Mouse (Mus musculus) limb, embryonic 14.5 days (tissue): ENCODE measurements around the gene Gm37240. TPM values are rescaled to one million over a fixed set of nuclear protein-coding genes. Genes with fewer than 3 reads are reported as not detected.

Source experiments
- ATAC-seq: fragments of 200-750 bp; cut with Nextera tagmentation; 2 replicates; pipeline ENCODE4 v1.8.0; 2017; ENCODE audit warnings: low read depth, moderate number of reproducible peaks, moderate TSS enrichment; ENCODE audit not compliant: low FRiP score
- DNase-seq: peaks from one replicate; pipeline ENCODE4 v3.0.0-alpha.2; 2015; ENCODE audit warnings: low spot score
- H3K27ac ChIP-seq: fragments of 300-500 bp; sonication (generic); replicated peaks from 2 replicates; pipeline ENCODE4 v1.5.1; 2014; ENCODE audit warnings: low read depth, mild to moderate bottlenecking, low read length, moderate library complexity, mixed read lengths
- H3K27me3 ChIP-seq: fragments of 300-500 bp; sonication (generic); 2 replicates; pipeline ENCODE4 v1.6.1; 2014; ENCODE audit warnings: low read length, mixed read lengths; ENCODE audit not compliant: control insufficient read depth, insufficient read depth
- H3K36me3 ChIP-seq: fragments of 300-500 bp; sonication (generic); 2 replicates; pipeline ENCODE4 v1.6.1; 2014; ENCODE audit warnings: mild to moderate bottlenecking, low read length, moderate library complexity, mixed read lengths; ENCODE audit not compliant: control insufficient read depth, insufficient read depth
- H3K4me1 ChIP-seq: fragments of 300-500 bp; sonication (generic); 2 replicates; pipeline ENCODE4 v1.6.1; 2014; ENCODE audit warnings: antibody characterized with exemption, low read length, mixed read lengths; ENCODE audit not compliant: control insufficient read depth, insufficient read depth
- H3K4me2 ChIP-seq: fragments of 300-500 bp; sonication (generic); replicated peaks from 2 replicates; pipeline ENCODE4 v1.6.1; 2014; ENCODE audit warnings: low read depth, mild to moderate bottlenecking, low read length, moderate library complexity; ENCODE audit not compliant: severe bottlenecking
- H3K4me3 ChIP-seq: fragments of 300-500 bp; sonication (generic); replicated peaks from 2 replicates; pipeline ENCODE4 v1.5.1; 2014; ENCODE audit warnings: low read length
- H3K9ac ChIP-seq: fragments of 300-500 bp; sonication (generic); 2 replicates; pipeline ENCODE4 v1.6.1; 2014; ENCODE audit warnings: mild to moderate bottlenecking, low read depth, low read length, moderate library complexity; ENCODE audit not compliant: severe bottlenecking
- H3K9me3 ChIP-seq: fragments of 300-500 bp; sonication (generic); 2 replicates; pipeline ENCODE4 v1.6.1; 2016; ENCODE audit warnings: low read length; ENCODE audit not compliant: control insufficient read depth
- POLR2A ChIP-seq: fragments of 200-500 bp; IDR thresholded peaks from 2 replicates; pipeline ENCODE4 v1.8.0; 2012; ENCODE audit warnings: inconsistent platforms, mild to moderate bottlenecking, moderate library complexity, borderline replicate concordance; ENCODE audit not compliant: insufficient read depth, insufficient read length; ENCODE audit errors: extremely low read depth
- WGBS: fragments of 180-500 bp; shearing (Covaris S2); extraction: QIAGEN DNeasy Blood & Tissue Kit; methylation state at CpG from one replicate; pipeline ENCODE4 v1.1.7; 2014; 5-methylcytosine and 5-hydroxymethylcytosine counted together
- polyA plus RNA-seq, 2 experiments: library from polyadenylated mRNA; depleted of rRNA in 1 of 2; stranded (reverse) in 1 of 2; unstranded in 1 of 2; fragments of >200 nt; fragmentation: Nextera tagmentation in 1 of 2; extraction: Ambion mirVana in 1 of 2; gene quantifications; 2 replicates each; pipeline versions ENCODE4 v1.2.1 to v1.2.3; 2012 to 2014

Gene Gm37240
- polyA plus RNA-seq, 2 experiments: 2.0 to 13.4 TPM

DNA sequence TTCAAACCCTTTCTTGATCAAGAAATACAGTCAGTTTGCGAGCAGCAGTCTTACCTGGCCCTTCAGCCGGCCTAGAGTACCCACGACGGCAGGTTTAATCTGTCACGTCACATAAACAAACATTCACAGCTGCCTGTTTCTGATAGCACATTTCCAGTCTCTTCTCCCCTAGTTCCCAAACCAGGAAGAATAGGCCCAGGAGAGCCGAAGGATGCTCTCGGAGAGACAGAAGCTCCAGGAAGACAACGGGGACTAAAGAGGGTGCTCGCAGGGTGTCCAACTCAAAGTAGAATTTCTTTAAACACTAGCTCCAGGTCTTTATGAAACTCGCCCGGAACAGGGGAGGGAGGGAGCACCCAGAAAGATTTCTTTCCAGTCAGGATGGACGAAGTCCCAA lies 1408.4 kb downstream of the Gm37240 start:
- WGBS: 4% methylated on average over 12 of the region's 12 CpGs
- peaks cover 30% of the 10 kb centered on the region for H3K27me3 ChIP-seq
- no peak overlapping the region for H3K27ac ChIP-seq
- peak overlapping the region; percentile 65 for H3K9ac ChIP-seq
- no peaks in the 10 kb centered on the region for H3K36me3 ChIP-seq
- H3K4me3 ChIP-seq: peak overlapping the region; percentile 64
- peak overlapping the region; percentile 100 for H3K4me2 ChIP-seq
- TF ChIP-seq POLR2A: no peak
- H3K9me3 ChIP-seq: no peaks in the 10 kb centered on the region
- peaks cover 20% of the 10 kb centered on the region for H3K4me1 ChIP-seq
- no peak for ATAC-seq
- DNase-seq: no peak

DNA sequence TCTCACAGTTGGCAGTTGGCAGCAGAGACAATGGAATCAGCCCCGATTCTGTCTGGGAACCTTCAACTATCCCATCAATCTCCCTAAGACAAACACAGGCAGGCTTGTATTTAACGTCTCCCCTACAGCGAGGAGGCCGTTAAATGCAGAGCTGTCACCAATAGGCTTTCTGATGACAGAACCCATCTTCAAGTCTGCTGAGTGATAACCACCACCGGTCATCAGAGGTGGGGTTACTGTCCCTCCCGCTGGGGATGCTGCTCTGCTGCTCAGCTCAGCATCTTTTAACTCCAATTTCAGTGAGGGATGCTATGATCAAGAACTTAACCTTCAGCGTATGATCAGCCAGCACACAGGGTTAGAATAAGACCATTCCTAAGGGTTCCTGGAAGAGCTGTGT lies 1409.1 kb downstream of the Gm37240 start:
- no peak for TF ChIP-seq POLR2A
- DNase-seq (no peak), ATAC-seq (no peak)
- Histone ChIP-seq H3K9ac (no peak overlapping the region), H3K27ac (no peak overlapping the region), H3K4me2 (no peak overlapping the region), H3K4me3 (no peak overlapping the region; the same call in 1 of the 2 replicates), H3K9me3 (no peaks in the 10 kb centered on the region), H3K4me1 (peaks cover 27% of the 10 kb centered on the region), H3K27me3 (peaks cover 30% of the 10 kb centered on the region), H3K36me3 (no peaks in the 10 kb centered on the region)
- WGBS: 10% methylated on average over 7 of the region's 7 CpGs

DNA sequence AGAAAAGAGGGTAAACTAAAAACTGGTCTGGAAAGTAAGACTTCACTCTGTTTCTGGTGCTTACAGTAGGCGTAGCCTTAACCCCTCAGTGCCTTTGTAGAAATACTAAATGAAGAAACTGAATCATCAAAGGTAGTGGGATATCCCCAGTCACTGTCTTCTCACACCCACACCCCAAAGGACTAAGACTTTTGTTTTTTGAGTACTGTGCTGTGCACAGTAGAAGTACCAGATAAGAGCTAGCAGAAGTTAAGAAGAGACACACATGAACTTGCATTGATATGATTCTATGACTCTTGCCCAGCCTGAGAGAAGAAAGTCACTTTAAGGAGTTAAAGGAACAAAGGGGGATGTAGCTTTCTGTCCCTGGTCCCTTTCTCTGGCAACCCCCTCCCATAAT lies 1409.8 kb downstream of the Gm37240 start:
- H3K4me1 ChIP-seq: peaks cover 33% of the 10 kb centered on the region
- peaks cover 30% of the 10 kb centered on the region for H3K27me3 ChIP-seq
- no peak for ATAC-seq
- no peak overlapping the region for H3K4me2 ChIP-seq
- no peak overlapping the region for H3K27ac ChIP-seq
- no peak overlapping the region for H3K9ac ChIP-seq
- H3K4me3 ChIP-seq: no peak overlapping the region
- no peak for DNase-seq
- H3K36me3 ChIP-seq: no peaks in the 10 kb centered on the region
- H3K9me3 ChIP-seq: no peaks in the 10 kb centered on the region
- no peak for TF ChIP-seq POLR2A
- WGBS: 92% methylated on average over 1 of the region's 1 CpGs

DNA sequence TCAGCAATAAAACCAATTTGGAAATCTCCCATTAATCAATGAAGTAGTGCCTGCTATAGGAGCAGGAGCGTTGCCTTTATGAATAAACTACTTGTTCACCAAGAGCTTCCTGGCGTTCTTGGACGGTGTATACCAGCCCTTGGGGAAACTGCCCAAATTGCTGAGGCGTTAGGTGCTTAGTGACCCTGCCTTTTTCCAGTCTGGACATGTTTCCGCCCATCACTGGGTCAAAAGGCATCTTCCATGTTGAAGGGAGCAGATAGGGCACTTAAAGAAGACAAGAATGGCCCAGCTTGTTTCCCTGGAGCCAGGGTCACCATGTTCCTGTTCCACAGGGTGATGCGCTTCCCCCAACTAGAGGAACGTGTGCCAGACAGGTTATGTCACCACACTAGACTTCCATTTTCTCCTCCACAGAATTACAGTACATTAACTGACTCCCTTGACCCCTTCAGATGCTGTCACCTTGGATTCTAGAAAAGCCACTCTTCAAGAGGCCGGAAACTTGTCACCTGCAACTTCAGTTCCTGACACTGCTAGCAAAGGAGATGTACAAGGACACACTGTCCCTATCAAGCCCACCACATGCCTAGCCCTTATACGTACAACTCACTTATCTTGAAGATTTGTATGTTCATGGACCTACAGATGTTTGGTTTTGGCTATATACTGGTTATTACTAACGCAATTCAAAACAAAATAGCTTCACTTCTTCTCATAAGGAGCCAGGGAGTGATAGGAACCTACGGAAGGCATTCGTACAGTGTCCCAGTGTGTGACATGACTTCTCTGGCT lies 1412.1 kb downstream of the Gm37240 start:
- H3K36me3 ChIP-seq: no peaks in the 10 kb centered on the region
- H3K27me3 ChIP-seq: peaks cover 24% of the 10 kb centered on the region
- no peak overlapping the region for H3K9ac ChIP-seq
- DNase-seq: no peak
- peaks cover 35% of the 10 kb centered on the region for H3K4me1 ChIP-seq
- WGBS: 84% methylated on average over 12 of the region's 12 CpGs
- H3K27ac ChIP-seq: no peak overlapping the region
- no peak overlapping the region for H3K4me3 ChIP-seq
- H3K4me2 ChIP-seq: no peak overlapping the region
- ATAC-seq: no peak
- H3K9me3 ChIP-seq: no peaks in the 10 kb centered on the region
- TF ChIP-seq POLR2A: no peak

DNA sequence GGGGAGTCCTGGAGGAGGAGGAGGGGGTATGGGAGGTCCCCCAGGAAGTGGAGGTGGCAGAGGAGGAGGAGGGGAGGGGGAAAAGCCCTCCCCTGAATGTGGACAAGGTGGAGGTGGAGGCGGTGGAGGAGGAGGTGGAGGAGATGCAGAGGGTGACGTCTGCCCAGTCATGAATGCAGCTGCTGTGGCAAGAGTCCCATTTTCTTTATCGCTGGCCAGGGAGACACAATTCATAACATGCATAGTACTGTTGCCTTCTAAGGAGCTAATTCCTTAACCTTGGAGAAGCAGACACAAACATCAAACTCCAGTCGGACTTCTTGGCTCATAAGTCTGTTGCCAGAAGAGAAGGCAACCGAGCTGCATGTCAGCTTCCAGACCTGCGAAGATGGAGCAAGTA lies 1412.9 kb downstream of the Gm37240 start:
- TF ChIP-seq POLR2A: no peak
- Histone ChIP-seq H3K36me3 (no peaks in the 10 kb centered on the region), H3K27me3 (peaks cover 17% of the 10 kb centered on the region), H3K4me2 (no peak overlapping the region), H3K4me1 (peaks cover 31% of the 10 kb centered on the region), H3K9me3 (no peaks in the 10 kb centered on the region), H3K27ac (no peak overlapping the region), H3K4me3 (no peak overlapping the region), H3K9ac (no peak overlapping the region)
- DNase-seq (no peak), ATAC-seq (no peak)
- 63% methylated on average over 6 of the region's 6 CpGs for WGBS
